Mouse (Mus musculus): ENCODE data around the gene Nsun5. TPM values are rescaled to one million over a fixed set of nuclear protein-coding genes. Genes with fewer than 3 reads are reported as not detected.

Nsun5 gene
- total RNA-seq (2023), result 32.0 TPM

DNA sequence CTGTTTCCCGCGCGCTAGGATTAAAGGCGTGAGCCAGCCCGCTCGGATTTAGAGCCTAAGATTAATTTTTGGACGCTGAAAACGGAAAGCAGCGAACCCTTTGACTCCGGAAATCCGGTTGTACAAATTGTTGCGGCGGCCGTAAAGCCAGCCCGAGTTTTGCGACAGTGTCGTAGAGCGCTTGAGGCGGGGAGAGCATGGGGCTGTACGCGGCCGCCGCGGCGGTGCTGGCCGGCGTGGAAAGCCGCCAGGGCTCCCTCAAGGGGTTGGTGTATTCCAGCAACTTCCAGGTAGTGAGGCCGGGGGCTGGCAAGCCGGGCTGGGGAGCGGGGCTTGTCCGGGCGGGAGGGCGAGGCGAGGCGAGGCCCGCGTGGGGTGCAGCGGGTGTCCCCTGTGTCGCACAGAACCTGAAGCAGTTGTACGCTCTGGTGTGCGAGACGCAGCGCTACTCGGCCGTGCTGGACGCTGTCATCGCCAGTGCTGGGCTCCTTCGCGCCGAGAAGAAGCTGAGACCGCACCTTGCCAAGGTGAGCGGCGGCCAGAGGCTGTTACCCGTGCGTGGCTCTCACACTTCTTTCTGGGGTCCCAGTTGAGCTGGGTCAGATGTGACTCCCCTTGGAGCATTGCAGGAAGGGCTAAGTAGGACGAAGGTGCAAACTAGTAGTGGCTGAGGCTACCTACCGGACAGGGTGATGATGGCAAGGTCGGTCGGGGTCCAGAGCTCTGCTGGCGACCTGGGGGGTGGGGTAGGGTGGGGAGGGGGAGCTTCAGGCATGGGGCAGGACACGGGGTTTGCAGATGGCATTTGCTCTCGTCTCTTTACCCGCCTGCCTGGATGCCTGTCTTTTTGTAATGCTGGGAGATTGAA, at the start of gene Nsun5:
Nsun5 (plus strand) TSS at position 167 of the 868 bp plus-strand sequence.

GRCm38 (mm10) chr5:135349862-135350261, 19.9 kb upstream of the Nsun5 start, which contains the start of gene Fkbp6:
Fkbp6 (minus strand) TSS chr5:135350044.

DNA sequence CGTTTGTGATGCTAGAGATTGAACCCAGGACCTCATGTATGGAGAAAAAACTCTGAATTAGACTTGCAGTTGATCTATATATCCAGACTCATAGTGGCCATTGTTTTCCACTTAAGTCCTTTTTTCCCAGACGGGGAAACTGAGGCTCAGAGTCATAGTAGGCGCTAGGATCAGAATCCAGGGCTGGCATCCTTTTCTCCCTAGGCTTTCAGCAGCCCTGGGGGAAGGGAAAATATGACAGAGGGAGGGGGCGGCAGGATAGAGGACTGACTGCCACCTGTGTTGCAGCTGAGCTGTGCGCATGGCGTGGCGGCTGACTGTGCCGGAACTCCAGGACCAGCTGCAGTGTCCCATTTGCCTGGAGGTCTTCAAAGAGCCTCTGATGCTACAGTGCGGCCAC, 16.8 kb upstream of the Nsun5 start, which contains the start of gene Trim50:
Trim50 (plus strand) TSS at position 301 of the 400 bp plus-strand sequence.

GRCm38 (mm10) chr5:135394004-135394823, 24.5 kb downstream of the Nsun5 start, which contains the start of gene Pom121:
Pom121 (minus strand) TSS chr5:135394546.

Other genes starting within 250 kb of the Nsun5 start
- 17.1 TPM for gene Tbl2, start 220.3 kb upstream of the Nsun5 start, total RNA-seq (2023)
- gene Bcl7b, start 201.7 kb upstream of the Nsun5 start, total RNA-seq (2023), result 66.2 TPM
- gene Baz1b, start 182.7 kb upstream of the Nsun5 start, total RNA-seq (2023), result 106 TPM
- 0.24 TPM for gene Fzd9, start 118.7 kb upstream of the Nsun5 start, total RNA-seq (2023)
- gene Fkbp6, start 19.9 kb upstream of the Nsun5 start, total RNA-seq (2023), result not detected
- not detected for gene Trim50, start 16.7 kb upstream of the Nsun5 start, total RNA-seq (2023)
- 48.5 TPM for gene Pom121, start 24.6 kb downstream of the Nsun5 start, total RNA-seq (2023)
- 3.6 TPM for gene Hip1, start 175.2 kb downstream of the Nsun5 start, total RNA-seq (2023)
- gene Ccl26, start 193.6 kb downstream of the Nsun5 start, total RNA-seq (2023), result not detected
- 0.44 TPM for gene Ccl24, start 203.1 kb downstream of the Nsun5 start, total RNA-seq (2023)

Measured in CD4-positive naive resting alpha-beta T cell, adult 57 days (primary cell).